Mouse (Mus musculus): ENCODE results near the gene Ndst2.

The Ndst2 gene

GRCm38 (mm10) chr14:20702096-20702740 lies 32.1 kb downstream of the Ndst2 start:
- intact Hi-C loops (cut with DNase I): no loop called here

GRCm38 (mm10) chr14:20701554-20701953 lies 32.8 kb downstream of the Ndst2 start:
- intact Hi-C loops (cut with DNase I): no loop called here

GRCm38 (mm10) chr14:20700362-20700761 lies 34.0 kb downstream of the Ndst2 start:
- intact Hi-C loops (cut with DNase I): no loop called here

- intact Hi-C loops (cut with DNase I): no loop called here
These were observed 35.8 kb downstream of the Ndst2 start for GRCm38 (mm10) chr14:20698515-20698914.

GRCm38 (mm10) chr14:20696986-20697385 lies 37.4 kb downstream of the Ndst2 start:
- intact Hi-C loops (cut with DNase I): no loop called here

GRCm38 (mm10) chr14:20695761-20696520 lies 38.4 kb downstream of the Ndst2 start:
- intact Hi-C loops (cut with DNase I): no loop called here

- intact Hi-C loops (cut with DNase I): no loop called here
These were observed 39.2 kb downstream of the Ndst2 start, which contains the start of gene Fut11 for GRCm38 (mm10) chr14:20694884-20695760. TSS of gene Fut11 (plus strand) at chr14:20694968.

GRCm38 (mm10) chr14:20694185-20694883 lies 40.0 kb downstream of the Ndst2 start:
- intact Hi-C loops (cut with DNase I): no loop called here

GRCm38 (mm10) chr14:20693589-20694101 lies 40.7 kb downstream of the Ndst2 start:
- intact Hi-C loops (cut with DNase I): no loop called here

GRCm38 (mm10) chr14:20691772-20692171 lies 42.6 kb downstream of the Ndst2 start:
- intact Hi-C loops (cut with DNase I): no loop called here

- intact Hi-C loops (cut with DNase I): no loop called here
These were observed 45.4 kb downstream of the Ndst2 start for GRCm38 (mm10) chr14:20689009-20689408.

- intact Hi-C loops (cut with DNase I): no loop called here
These were observed 47.8 kb downstream of the Ndst2 start for GRCm38 (mm10) chr14:20686576-20686975.

- intact Hi-C loops (cut with DNase I): no loop called here
These were observed 51.9 kb downstream of the Ndst2 start for GRCm38 (mm10) chr14:20682498-20682897.

- intact Hi-C loops (cut with DNase I): no loop called here
These were observed 52.6 kb downstream of the Ndst2 start for GRCm38 (mm10) chr14:20681742-20682141.

GRCm38 (mm10) chr14:20677906-20678305 lies 56.5 kb downstream of the Ndst2 start:
- intact Hi-C loops (cut with DNase I): no loop called here

GRCm38 (mm10) chr14:20674064-20674833 lies 60.1 kb downstream of the Ndst2 start, which contains the start of gene Sec24c:
TSS of gene Sec24c (plus strand) at chr14:20674308.
- intact Hi-C loops (cut with DNase I): no loop called here

- intact Hi-C loops (cut with DNase I): no loop called here
These were observed 60.7 kb downstream of the Ndst2 start for GRCm38 (mm10) chr14:20673735-20674063.
